Mouse (Mus musculus): ENCODE data around the gene Hoxa5. TPM values are rescaled to one million over a fixed set of nuclear protein-coding genes. Genes with fewer than 3 reads are reported as not detected.

Hoxa5 gene
- polyA plus RNA-seq, 1 experiment from 2014 or later: 0.08 TPM

GRCm38 (mm10) chr6:52182030-52182429, 22.4 kb downstream of the Hoxa5 start:
- 9% methylated on average over 2 of the region's 2 CpGs for WGBS
- Histone ChIP-seq H3K36me3 (no peaks in the 10 kb centered on the region), H3K4me3 (replicated peaks) (no peak overlapping the region), H3K9ac (replicated peaks) (no peak overlapping the region), H3K27me3 (peaks cover 100% of the 10 kb centered on the region), H3K27ac (no peak overlapping the region), H3K9me3 (no peaks in the 10 kb centered on the region), H3K4me2 (replicated peaks) (no peak overlapping the region), H3K4me1 (replicated peaks) (no peaks in the 10 kb centered on the region)
- no peak for ATAC-seq

- Histone ChIP-seq H3K4me2 (replicated peaks) (no peak overlapping the region), H3K27ac (no peak overlapping the region), H3K9me3 (no peaks in the 10 kb centered on the region), H3K9ac (replicated peaks) (no peak overlapping the region), H3K4me3 (replicated peaks) (no peak overlapping the region), H3K4me1 (replicated peaks) (no peaks in the 10 kb centered on the region), H3K36me3 (no peaks in the 10 kb centered on the region), H3K27me3 (peaks cover 100% of the 10 kb centered on the region)
- 2% methylated on average over 3 of the region's 3 CpGs for WGBS
- no peak for ATAC-seq
These were observed 23.7 kb downstream of the Hoxa5 start for GRCm38 (mm10) chr6:52180726-52181125.

GRCm38 (mm10) chr6:52180213-52180710, 24.1 kb downstream of the Hoxa5 start:
- Histone ChIP-seq H3K27me3 (peaks cover 100% of the 10 kb centered on the region), H3K36me3 (no peaks in the 10 kb centered on the region), H3K9me3 (no peaks in the 10 kb centered on the region), H3K9ac (replicated peaks) (no peak overlapping the region), H3K4me3 (replicated peaks) (no peak overlapping the region), H3K4me2 (replicated peaks) (no peak overlapping the region), H3K27ac (no peak overlapping the region), H3K4me1 (replicated peaks) (no peaks in the 10 kb centered on the region)
- WGBS: 3% methylated on average over 11 of the region's 11 CpGs
- no peak for ATAC-seq

GRCm38 (mm10) chr6:52179690-52180089, 24.7 kb downstream of the Hoxa5 start:
- Histone ChIP-seq H3K4me1 (replicated peaks) (no peaks in the 10 kb centered on the region), H3K4me2 (replicated peaks) (no peak overlapping the region), H3K9ac (replicated peaks) (no peak overlapping the region), H3K9me3 (no peaks in the 10 kb centered on the region), H3K4me3 (replicated peaks) (no peak overlapping the region), H3K27me3 (peaks cover 100% of the 10 kb centered on the region), H3K27ac (no peak overlapping the region), H3K36me3 (no peaks in the 10 kb centered on the region)
- ATAC-seq: no peak
- 1% methylated on average over 10 of the region's 10 CpGs for WGBS

GRCm38 (mm10) chr6:52178918-52179665, 25.3 kb downstream of the Hoxa5 start:
- H3K27ac ChIP-seq: no peak overlapping the region

GRCm38 (mm10) chr6:52177806-52178205, 26.6 kb downstream of the Hoxa5 start:
- Histone ChIP-seq H3K27me3 (peaks cover 99% of the 10 kb centered on the region), H3K4me2 (replicated peaks) (no peak overlapping the region), H3K4me3 (replicated peaks) (no peak overlapping the region), H3K36me3 (no peaks in the 10 kb centered on the region), H3K27ac (no peak overlapping the region), H3K4me1 (replicated peaks) (peaks cover under 1% of the 10 kb centered on the region), H3K9me3 (no peaks in the 10 kb centered on the region), H3K9ac (replicated peaks) (no peak overlapping the region)
- no peak for ATAC-seq
- WGBS: 1% methylated on average over 9 of the region's 9 CpGs

More at GRCm38 (mm10) chr6:52178918-52179665, 25.3 kb downstream of the Hoxa5 start:
- Histone ChIP-seq H3K27me3 (peaks cover 99% of the 10 kb centered on the region), H3K4me3 (replicated peaks) (no peak overlapping the region), H3K4me2 (replicated peaks) (no peak overlapping the region), H3K4me1 (replicated peaks) (no peaks in the 10 kb centered on the region), H3K36me3 (no peaks in the 10 kb centered on the region), H3K9ac (replicated peaks) (no peak overlapping the region), H3K9me3 (no peaks in the 10 kb centered on the region)
- no peak for ATAC-seq
- 2% methylated on average over 4 of the region's 4 CpGs for whole genome bisulfite sequencing

- WGBS: under 1% methylated on average over 36 of the region's 36 CpGs
- no peak within 1 kb of the TSS for H3K4me2 ChIP-seq (replicated peaks)
- H3K4me1 ChIP-seq (replicated peaks): peaks cover 7% of the 10 kb centered on the region
- H3K9me3 ChIP-seq: no peaks in the 10 kb centered on the region
- no peak within 1 kb of the TSS for H3K9ac ChIP-seq (replicated peaks)
- no peak within 1 kb of the TSS for H3K4me3 ChIP-seq (replicated peaks)
- no peak for ATAC-seq
- no peaks in the 10 kb centered on the region for H3K36me3 ChIP-seq
- H3K27ac ChIP-seq: no peak within 1 kb of the TSS
- peaks cover 99% of the 10 kb centered on the region for H3K27me3 ChIP-seq
These were observed 27.2 kb downstream of the Hoxa5 start, which contains the start of gene 5730596B20Rik for GRCm38 (mm10) chr6:52177061-52177735. TSS of gene 5730596B20Rik (plus strand) at chr6:52177498.

GRCm38 (mm10) chr6:52176391-52176790, 28.0 kb downstream of the Hoxa5 start:
- Histone ChIP-seq H3K4me2 (replicated peaks) (no peak overlapping the region), H3K4me1 (replicated peaks) (peaks cover 7% of the 10 kb centered on the region), H3K36me3 (no peaks in the 10 kb centered on the region), H3K27ac (no peak overlapping the region), H3K9me3 (no peaks in the 10 kb centered on the region), H3K27me3 (peaks cover 99% of the 10 kb centered on the region), H3K9ac (replicated peaks) (no peak overlapping the region), H3K4me3 (replicated peaks) (no peak overlapping the region)
- ATAC-seq: no peak
- 1% methylated on average over 6 of the region's 6 CpGs for WGBS

GRCm38 (mm10) chr6:52175864-52176263, 28.5 kb downstream of the Hoxa5 start:
- H3K36me3 ChIP-seq: no peaks in the 10 kb centered on the region
- no peak overlapping the region for H3K9ac ChIP-seq (replicated peaks)

GRCm38 (mm10) chr6:52174968-52175751, 29.2 kb downstream of the Hoxa5 start:
- Histone ChIP-seq H3K4me3 (replicated peaks) (no peak overlapping the region), H3K27ac (no peak overlapping the region), H3K4me1 (replicated peaks) (peaks cover 7% of the 10 kb centered on the region), H3K27me3 (peaks cover 99% of the 10 kb centered on the region), H3K9ac (replicated peaks) (no peak overlapping the region), H3K4me2 (replicated peaks) (no peak overlapping the region), H3K36me3 (no peaks in the 10 kb centered on the region), H3K9me3 (no peaks in the 10 kb centered on the region)
- no peak for ATAC-seq
- under 1% methylated on average over 41 of the region's 41 CpGs for WGBS

More at GRCm38 (mm10) chr6:52175864-52176263, 28.5 kb downstream of the Hoxa5 start:
- ATAC-seq: no peak
- Histone ChIP-seq H3K27ac (no peak overlapping the region), H3K27me3 (peaks cover 99% of the 10 kb centered on the region), H3K4me3 (replicated peaks) (no peak overlapping the region), H3K9me3 (no peaks in the 10 kb centered on the region), H3K4me1 (replicated peaks) (peaks cover 7% of the 10 kb centered on the region), H3K4me2 (replicated peaks) (no peak overlapping the region)
- under 1% methylated on average over 21 of the region's 35 CpGs for WGBS

- no peak for ATAC-seq
- H3K9ac ChIP-seq (replicated peaks): no peak overlapping the region
- no peak overlapping the region for H3K4me2 ChIP-seq (replicated peaks)
- 8% methylated on average over 4 of the region's 4 CpGs for WGBS
- no peaks in the 10 kb centered on the region for H3K9me3 ChIP-seq
- peaks cover 7% of the 10 kb centered on the region for H3K4me1 ChIP-seq (replicated peaks)
- H3K36me3 ChIP-seq: no peaks in the 10 kb centered on the region
- H3K27ac ChIP-seq: no peak overlapping the region
- no peak overlapping the region for H3K4me3 ChIP-seq (replicated peaks)
- H3K27me3 ChIP-seq: peaks cover 98% of the 10 kb centered on the region
These were observed 30.7 kb downstream of the Hoxa5 start for GRCm38 (mm10) chr6:52173648-52174047.
